Mouse (Mus musculus): ENCODE data around the gene Haus5. TPM values are rescaled to one million over a fixed set of nuclear protein-coding genes. Genes with fewer than 3 reads are reported as not detected.

Haus5 gene
- polyA plus RNA-seq, 1 experiment from 2014 or later = 26.1 TPM

DNA sequence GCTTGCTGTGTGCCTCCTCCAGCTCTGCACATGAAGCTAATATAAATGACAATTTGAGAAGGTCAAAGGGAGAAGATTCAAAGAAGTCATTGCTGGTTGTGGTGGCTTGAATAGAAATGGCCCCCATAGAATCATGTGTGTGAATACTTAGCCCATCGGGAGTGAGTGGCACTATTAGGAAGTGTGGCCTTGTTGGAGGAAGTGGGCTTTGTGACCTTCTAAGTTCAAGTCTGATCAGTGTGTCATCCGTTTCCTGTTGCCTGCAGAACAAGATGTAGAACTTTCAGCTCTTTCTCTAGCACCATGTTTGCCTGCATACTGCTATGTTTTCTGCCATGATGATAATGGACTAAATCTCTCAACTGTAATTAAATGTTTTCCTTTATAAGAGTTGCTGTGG is 18.6 kb upstream of the Haus5 start:
- H3K4me2 ChIP-seq (ENCODE audit: low read length) = no peak overlapping the region
- H3K27me3 ChIP-seq (ENCODE audit: control insufficient read depth, insufficient read depth, low read length) = peaks cover 8% of the 10 kb centered on the region
- ATAC-seq (ENCODE audit: insufficient number of reproducible peaks, insufficient read depth, low FRiP score, low read depth) = no peak
- no peak overlapping the region for H3K27ac ChIP-seq (replicated peaks in 1 of 2; ENCODE audit: control insufficient read depth in 1 of 2, insufficient read depth in 1 of 2, low read depth in 2 of 2, low read length in 2 of 2)
- WGBS = 72% methylated on average over 2 of the region's 2 CpGs
- peaks cover 5 to 7% of the 10 kb centered on the region in 2 experiments; a peak in 3 of 4 replicates for H3K4me1 ChIP-seq (ENCODE audit: control insufficient read depth in 2 of 2, insufficient read depth in 2 of 2, low read length in 2 of 2)
- H3K4me3 ChIP-seq (ENCODE audit: control insufficient read depth in 1 of 2, insufficient read depth in 1 of 2, low read depth in 1 of 2, low read length in 2 of 2) = no peak overlapping the region
- H3K9me3 ChIP-seq (ENCODE audit: control insufficient read depth, low read length) = no peaks in the 10 kb centered on the region
- H3K9ac ChIP-seq (ENCODE audit: low read length) = no peak overlapping the region
- H3K36me3 ChIP-seq (ENCODE audit: control insufficient read depth, insufficient read depth, low read length) = no peaks in the 10 kb centered on the region

DNA sequence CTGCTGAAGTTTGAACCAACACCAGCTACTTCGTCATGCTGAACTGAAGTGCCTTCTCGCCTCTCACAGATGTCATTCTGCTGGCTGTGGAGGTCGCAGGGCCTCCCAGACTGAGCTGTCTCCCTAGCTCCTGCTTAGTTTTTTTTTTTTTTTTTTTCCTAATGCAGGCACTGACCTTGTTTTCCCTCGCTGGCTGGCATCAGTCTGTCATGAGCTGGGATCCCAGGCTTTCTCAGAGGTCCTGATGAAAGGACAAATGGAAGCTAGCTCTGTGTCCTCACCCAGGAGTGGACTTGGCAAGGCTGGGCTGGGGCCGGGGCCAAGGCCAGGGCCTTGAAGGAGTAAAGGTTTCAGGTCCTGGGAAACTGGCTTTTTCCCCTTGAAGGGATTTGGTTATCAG is 17.1 kb upstream of the Haus5 start:
- peaks cover 5 to 7% of the 10 kb centered on the region in 2 experiments; a peak in 3 of 4 replicates for H3K4me1 ChIP-seq (ENCODE audit: control insufficient read depth in 2 of 2, insufficient read depth in 2 of 2, low read length in 2 of 2)
- no peak for ATAC-seq (ENCODE audit: insufficient number of reproducible peaks, insufficient read depth, low FRiP score, low read depth)
- no peaks in the 10 kb centered on the region for H3K36me3 ChIP-seq (ENCODE audit: control insufficient read depth, insufficient read depth, low read length)
- peaks cover 4% of the 10 kb centered on the region; the same call in 1 of the 2 replicates for H3K9me3 ChIP-seq (ENCODE audit: control insufficient read depth, low read length)
- WGBS = 30% methylated on average over 5 of the region's 5 CpGs
- no peak overlapping the region for H3K9ac ChIP-seq (ENCODE audit: low read length)
- no peaks in the 10 kb centered on the region for H3K27me3 ChIP-seq (ENCODE audit: control insufficient read depth, insufficient read depth, low read length)
- H3K27ac ChIP-seq (replicated peaks in 1 of 2; ENCODE audit: control insufficient read depth in 1 of 2, insufficient read depth in 1 of 2, low read depth in 2 of 2, low read length in 2 of 2) = no peak overlapping the region
- H3K4me3 ChIP-seq (ENCODE audit: control insufficient read depth in 1 of 2, insufficient read depth in 1 of 2, low read depth in 1 of 2, low read length in 2 of 2) = no peak overlapping the region
- no peak overlapping the region for H3K4me2 ChIP-seq (ENCODE audit: low read length)

DNA sequence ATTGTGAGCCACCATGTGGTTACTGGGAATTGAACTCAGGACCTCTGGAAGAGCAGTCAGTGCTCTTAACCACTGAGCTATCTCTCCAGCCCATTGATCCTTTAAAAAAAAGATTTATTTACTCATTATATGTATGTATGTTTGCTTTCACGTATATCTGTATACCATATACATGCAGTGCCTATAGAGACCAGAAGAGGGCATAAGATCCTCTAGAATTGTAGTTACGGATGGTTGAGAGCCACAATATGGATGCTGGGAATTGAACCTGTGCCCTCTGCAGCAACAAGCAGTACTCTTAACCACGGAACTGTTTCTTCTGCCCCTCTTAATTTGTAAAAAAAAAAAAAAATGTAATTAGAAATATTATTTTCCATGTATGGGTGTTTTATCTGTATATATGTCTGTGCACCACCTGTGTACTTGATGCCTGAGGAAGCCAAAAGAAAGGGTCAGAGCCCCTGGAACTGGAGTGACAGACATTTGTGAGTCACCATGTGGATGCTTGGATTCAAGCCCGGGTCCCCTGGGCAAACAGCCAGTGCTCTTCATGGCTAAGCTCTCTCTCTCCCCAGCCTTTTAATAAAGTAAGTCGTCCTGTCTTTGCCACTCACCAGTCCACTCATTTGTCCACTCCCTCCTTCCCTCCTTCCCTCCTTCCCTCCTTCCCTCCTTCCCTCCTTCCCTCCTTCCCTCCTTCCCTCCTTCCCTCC is 13.6 kb upstream of the Haus5 start:
- peaks cover 6% of the 10 kb centered on the region; the same call in 1 of the 2 replicates for H3K9me3 ChIP-seq (ENCODE audit: control insufficient read depth, low read length)
- no peak overlapping the region for H3K9ac ChIP-seq (ENCODE audit: low read length)
- no peaks in the 10 kb centered on the region for H3K36me3 ChIP-seq (ENCODE audit: control insufficient read depth, insufficient read depth, low read length)
- no peak overlapping the region for H3K27ac ChIP-seq (replicated peaks in 1 of 2; ENCODE audit: control insufficient read depth in 1 of 2, insufficient read depth in 1 of 2, low read depth in 2 of 2, low read length in 2 of 2)
- H3K27me3 ChIP-seq (ENCODE audit: control insufficient read depth, insufficient read depth, low read length) = no peaks in the 10 kb centered on the region
- H3K4me1 ChIP-seq (ENCODE audit: control insufficient read depth in 2 of 2, insufficient read depth in 2 of 2, low read length in 2 of 2) = peaks cover 5 to 7% of the 10 kb centered on the region in 2 experiments; a peak in 3 of 4 replicates
- H3K4me3 ChIP-seq (ENCODE audit: control insufficient read depth in 1 of 2, insufficient read depth in 1 of 2, low read depth in 1 of 2, low read length in 2 of 2) = no peak overlapping the region
- ATAC-seq (ENCODE audit: insufficient number of reproducible peaks, insufficient read depth, low FRiP score, low read depth) = no peak
- no peak overlapping the region for H3K4me2 ChIP-seq (ENCODE audit: low read length)
- WGBS = 43% methylated on average over 5 of the region's 5 CpGs

DNA sequence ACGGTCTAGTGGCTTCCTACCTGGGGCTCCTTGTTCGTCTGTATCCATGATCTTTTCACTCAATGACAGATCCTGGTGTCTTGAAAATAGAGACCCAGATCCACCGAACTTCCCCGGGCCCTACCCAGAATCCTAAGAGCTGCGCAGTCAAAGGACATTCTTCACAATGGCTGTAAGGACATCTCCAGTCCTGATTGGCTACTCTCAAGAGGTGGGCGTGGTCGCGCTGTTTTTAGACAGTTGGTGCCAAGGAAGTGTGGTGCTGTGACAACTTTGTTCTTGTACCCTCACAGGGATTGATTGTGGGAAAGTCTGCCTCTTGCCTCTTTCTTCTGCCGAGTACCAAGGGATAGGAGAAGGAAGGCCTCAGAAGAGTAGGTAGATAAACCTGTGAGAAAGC is 6.7 kb upstream of the Haus5 start, which contains the start of gene Pmis2:
Pmis2 (minus strand) TSS at position 126 of the 400 bp plus-strand sequence.
- H3K9me3 ChIP-seq (ENCODE audit: control insufficient read depth, low read length) = no peaks in the 10 kb centered on the region
- H3K27ac ChIP-seq (replicated peaks in 1 of 2; ENCODE audit: control insufficient read depth in 1 of 2, insufficient read depth in 1 of 2, low read depth in 2 of 2, low read length in 2 of 2) = no peak within 1 kb of the TSS
- H3K4me2 ChIP-seq (ENCODE audit: low read length) = no peak within 1 kb of the TSS
- H3K9ac ChIP-seq (ENCODE audit: low read length) = no peak within 1 kb of the TSS
- no peak for ATAC-seq (ENCODE audit: insufficient number of reproducible peaks, insufficient read depth, low FRiP score, low read depth)
- H3K36me3 ChIP-seq (ENCODE audit: control insufficient read depth, insufficient read depth, low read length) = no peaks in the 10 kb centered on the region
- H3K27me3 ChIP-seq (ENCODE audit: control insufficient read depth, insufficient read depth, low read length) = no peaks in the 10 kb centered on the region
- H3K4me3 ChIP-seq (ENCODE audit: control insufficient read depth in 1 of 2, insufficient read depth in 1 of 2, low read depth in 1 of 2, low read length in 2 of 2) = no peak within 1 kb of the TSS
- H3K4me1 ChIP-seq (ENCODE audit: control insufficient read depth in 2 of 2, insufficient read depth in 2 of 2, low read length in 2 of 2) = no peaks in the 10 kb centered on the region
- WGBS = 55% methylated on average over 9 of the region's 9 CpGs

DNA sequence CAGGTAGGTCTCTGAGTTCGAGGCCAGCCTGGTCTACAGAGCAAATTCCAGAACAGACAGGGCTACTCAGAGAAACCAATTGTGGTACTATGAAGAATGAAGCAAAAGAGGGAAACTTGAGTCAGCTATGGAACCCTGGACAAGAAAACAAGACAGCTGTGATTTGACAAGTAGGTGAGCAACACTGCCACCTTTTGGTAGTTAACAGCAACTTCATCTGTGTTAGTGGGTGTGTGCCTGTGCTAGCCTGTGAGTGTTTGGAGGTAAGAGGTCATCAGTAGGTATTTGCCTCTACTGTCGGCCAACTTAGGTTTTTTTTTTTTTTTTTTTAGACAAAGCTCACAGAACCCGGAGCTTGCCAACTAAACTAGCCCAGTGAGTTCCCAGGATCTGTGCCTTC is 4.4 kb upstream of the Haus5 start:
- Histone ChIP-seq H3K4me2 (ENCODE audit: low read length) (no peak overlapping the region), H3K4me1 (ENCODE audit: control insufficient read depth in 2 of 2, insufficient read depth in 2 of 2, low read length in 2 of 2) (peaks cover 3 to 10% of the 10 kb centered on the region in 2 experiments; a peak in 3 of 4 replicates), H3K4me3 (ENCODE audit: control insufficient read depth in 1 of 2, insufficient read depth in 1 of 2, low read depth in 1 of 2, low read length in 2 of 2) (no peak overlapping the region), H3K9ac (ENCODE audit: low read length) (no peak overlapping the region), H3K27ac (replicated peaks in 1 of 2; ENCODE audit: control insufficient read depth in 1 of 2, insufficient read depth in 1 of 2, low read depth in 2 of 2, low read length in 2 of 2) (no peak overlapping the region), H3K36me3 (ENCODE audit: control insufficient read depth, insufficient read depth, low read length) (no peaks in the 10 kb centered on the region), H3K9me3 (ENCODE audit: control insufficient read depth, low read length) (no peaks in the 10 kb centered on the region), H3K27me3 (ENCODE audit: control insufficient read depth, insufficient read depth, low read length) (no peaks in the 10 kb centered on the region)
- 33% methylated on average over 3 of the region's 3 CpGs for WGBS
- no peak for ATAC-seq (ENCODE audit: insufficient number of reproducible peaks, insufficient read depth, low FRiP score, low read depth)

DNA sequence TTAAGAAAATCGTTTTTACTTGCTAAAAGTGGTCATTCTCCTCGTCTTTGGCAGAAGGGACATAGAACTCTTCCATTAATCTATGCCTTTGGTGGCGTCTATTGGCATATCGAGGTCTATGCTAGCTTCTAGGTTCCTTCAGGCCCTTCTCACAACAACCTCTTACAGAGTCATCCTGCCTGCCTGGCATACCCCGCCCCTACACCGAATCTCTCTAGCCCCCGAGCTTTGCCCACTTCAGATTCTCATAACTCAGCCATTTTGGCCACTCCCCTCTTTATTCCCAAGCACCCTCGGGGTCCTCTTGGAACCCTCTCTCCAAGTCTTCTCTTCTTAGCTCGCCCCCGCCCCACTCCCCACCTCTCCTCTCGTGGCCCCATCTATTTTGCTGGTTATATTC is 527 bp upstream of the Haus5 start:
- peaks cover 24% of the 10 kb centered on the region for H3K36me3 ChIP-seq (ENCODE audit: control insufficient read depth, insufficient read depth, low read length)
- WGBS = 7% methylated on average over 11 of the region's 11 CpGs
- H3K4me3 ChIP-seq (ENCODE audit: control insufficient read depth in 1 of 2, insufficient read depth in 1 of 2, low read depth in 1 of 2, low read length in 2 of 2) = peak overlapping the region; percentile 59 to 82
- H3K27me3 ChIP-seq (ENCODE audit: control insufficient read depth, insufficient read depth, low read length) = no peaks in the 10 kb centered on the region
- H3K4me1 ChIP-seq (ENCODE audit: control insufficient read depth in 2 of 2, insufficient read depth in 2 of 2, low read length in 2 of 2) = peaks cover 3 to 11% of the 10 kb centered on the region in 2 experiments; a peak in 3 of 4 replicates
- H3K9me3 ChIP-seq (ENCODE audit: control insufficient read depth, low read length) = no peaks in the 10 kb centered on the region
- H3K9ac ChIP-seq (ENCODE audit: low read length) = peak overlapping the region; percentile 78
- peak overlapping the region; percentile 91 for H3K4me2 ChIP-seq (ENCODE audit: low read length)
- ATAC-seq (ENCODE audit: insufficient number of reproducible peaks, insufficient read depth, low FRiP score, low read depth) = no peak
- no peak overlapping the region; a peak in 1 of 4 replicates for H3K27ac ChIP-seq (replicated peaks in 1 of 2; ENCODE audit: control insufficient read depth in 1 of 2, insufficient read depth in 1 of 2, low read depth in 2 of 2, low read length in 2 of 2)

DNA sequence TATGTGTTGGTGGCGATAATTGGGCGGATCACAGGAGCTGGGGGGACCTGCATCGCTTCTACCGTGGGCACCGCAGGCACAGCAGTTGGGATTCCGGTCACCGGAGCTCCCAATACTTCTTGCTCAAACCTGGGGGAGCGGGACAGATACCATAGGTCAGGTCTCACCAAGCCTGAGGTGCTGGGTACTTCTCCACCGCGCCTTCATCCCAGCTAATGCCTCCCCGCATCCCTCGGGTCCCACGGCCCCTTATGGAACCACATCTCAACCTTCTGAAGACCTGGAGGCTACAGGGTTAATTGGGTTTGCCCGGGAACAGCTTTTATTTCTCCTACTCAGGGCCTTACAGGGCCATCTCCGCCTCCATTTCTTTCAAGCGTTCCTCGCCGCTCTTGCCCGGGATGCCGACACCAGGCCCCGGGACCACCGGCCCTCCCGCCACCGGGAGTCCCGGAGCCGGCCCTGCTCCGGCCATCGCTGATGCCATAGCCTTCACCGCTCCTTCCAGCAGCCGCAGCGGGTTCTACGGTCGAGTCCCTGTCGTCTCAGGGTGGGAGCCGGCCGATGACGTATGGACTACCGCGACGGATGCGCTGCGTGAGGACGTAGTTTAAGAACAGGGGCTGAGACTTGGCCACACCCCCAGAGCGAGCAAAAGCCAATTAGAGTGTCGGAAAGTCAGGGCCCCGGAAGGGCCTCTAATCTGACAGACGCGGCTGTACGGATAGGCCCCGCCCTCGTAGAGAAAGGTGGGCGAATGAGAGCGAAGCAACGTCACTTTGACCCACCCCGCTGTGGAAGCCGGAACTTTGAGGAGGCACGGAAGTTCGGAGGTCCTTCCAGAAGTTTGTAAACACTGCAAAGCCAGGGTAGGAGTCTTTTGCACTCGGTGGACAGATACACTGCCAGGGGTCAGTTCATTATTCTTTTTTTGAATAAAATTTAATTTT is 14.9 kb downstream of the Haus5 start, which contains the start of gene Rbm42:
Rbm42 (minus strand) TSS at position 727 of the 950 bp plus-strand sequence.
- peak within 1 kb of the TSS; percentile 96 for H3K4me2 ChIP-seq (ENCODE audit: low read length)
- H3K27ac ChIP-seq (replicated peaks in 1 of 2; ENCODE audit: control insufficient read depth in 1 of 2, insufficient read depth in 1 of 2, low read depth in 2 of 2, low read length in 2 of 2) = peak within 1 kb of the TSS; percentile 8 to 70; a peak in 1 of 4 replicates
- peak; percentile 99 for ATAC-seq (ENCODE audit: insufficient number of reproducible peaks, insufficient read depth, low FRiP score, low read depth)
- H3K4me3 ChIP-seq (ENCODE audit: control insufficient read depth in 1 of 2, insufficient read depth in 1 of 2, low read depth in 1 of 2, low read length in 2 of 2) = peak within 1 kb of the TSS; percentile 88 to 98
- peak within 1 kb of the TSS; percentile 96 for H3K9ac ChIP-seq (ENCODE audit: low read length)
- no peaks in the 10 kb centered on the region for H3K9me3 ChIP-seq (ENCODE audit: control insufficient read depth, low read length)
- 1% methylated on average over 59 of the region's 59 CpGs for WGBS
- H3K4me1 ChIP-seq (ENCODE audit: control insufficient read depth in 2 of 2, insufficient read depth in 2 of 2, low read length in 2 of 2) = peaks cover 0 to 9% of the 10 kb centered on the region in 2 experiments; a peak in 2 of 4 replicates
- H3K27me3 ChIP-seq (ENCODE audit: control insufficient read depth, insufficient read depth, low read length) = no peaks in the 10 kb centered on the region
- peaks cover 62% of the 10 kb centered on the region for H3K36me3 ChIP-seq (ENCODE audit: control insufficient read depth, insufficient read depth, low read length)
